Mouse (Mus musculus) embryonic facial prominence, embryonic 15.5 days (tissue): Measurements from ENCODE around the gene Asb15. TPM values are rescaled to one million over a fixed set of nuclear protein-coding genes. Genes with fewer than 3 reads are reported as not detected.

Experiments
- polyA plus RNA-seq: library from polyadenylated mRNA; unstranded; fragments of >200 nt; fragmentation: Nextera tagmentation; extraction: Ambion mirVana; gene quantifications from 2 replicates; pipeline ENCODE4 v1.2.1, GENCODE M21; 2015

Asb15 gene
- polyA plus RNA-seq, 1 experiment from 2014 or later = not detected

Other genes with a start within 250 kb of the Asb15 start
- gene Iqub, start 13.1 kb upstream of the Asb15 start, polyA plus RNA-seq = 1.7 and 4.2 TPM in 2 replicates
- 298 and 308 TPM in 2 replicates for gene Ndufa5, start 131 bp upstream of the Asb15 start, polyA plus RNA-seq
- 2.7 and 3.9 TPM in 2 replicates for gene Lmod2, start 69.6 kb downstream of the Asb15 start, polyA plus RNA-seq
- gene Wasl, start 136.9 kb downstream of the Asb15 start, polyA plus RNA-seq = 67.5 and 76.6 TPM in 2 replicates
- gene Hyal6, start 205.1 kb downstream of the Asb15 start, polyA plus RNA-seq = not detected in 2 replicates
- gene Hyal4, start 220.2 kb downstream of the Asb15 start, polyA plus RNA-seq = 0.05 and 0.17 TPM in 2 replicates